Mouse (Mus musculus) heart, adult 2 months (tissue): ENCODE data around the gene Caskin1.

Experiments used
- CTCF ChIP-seq: fragments of 200-600 bp; IDR thresholded peaks from 2 replicates; pipeline ENCODE4 v1.8.1; 2022; ENCODE audit warnings: antibody characterized with exemption, mild to moderate bottlenecking, moderate library complexity
- EP300 ChIP-seq: fragments of 200-500 bp; IDR thresholded peaks from 2 replicates; pipeline ENCODE4 v1.6.1; 2011; ENCODE audit warnings: low read depth, low read length, control low read depth; ENCODE audit not compliant: insufficient read depth
- POLR2A ChIP-seq: fragments of 200-500 bp; IDR thresholded peaks from 2 replicates; pipeline ENCODE4 v1.6.1; 2011; ENCODE audit warnings: mild to moderate bottlenecking, low read depth, low read length, control low read depth; ENCODE audit not compliant: insufficient read depth

DNA sequence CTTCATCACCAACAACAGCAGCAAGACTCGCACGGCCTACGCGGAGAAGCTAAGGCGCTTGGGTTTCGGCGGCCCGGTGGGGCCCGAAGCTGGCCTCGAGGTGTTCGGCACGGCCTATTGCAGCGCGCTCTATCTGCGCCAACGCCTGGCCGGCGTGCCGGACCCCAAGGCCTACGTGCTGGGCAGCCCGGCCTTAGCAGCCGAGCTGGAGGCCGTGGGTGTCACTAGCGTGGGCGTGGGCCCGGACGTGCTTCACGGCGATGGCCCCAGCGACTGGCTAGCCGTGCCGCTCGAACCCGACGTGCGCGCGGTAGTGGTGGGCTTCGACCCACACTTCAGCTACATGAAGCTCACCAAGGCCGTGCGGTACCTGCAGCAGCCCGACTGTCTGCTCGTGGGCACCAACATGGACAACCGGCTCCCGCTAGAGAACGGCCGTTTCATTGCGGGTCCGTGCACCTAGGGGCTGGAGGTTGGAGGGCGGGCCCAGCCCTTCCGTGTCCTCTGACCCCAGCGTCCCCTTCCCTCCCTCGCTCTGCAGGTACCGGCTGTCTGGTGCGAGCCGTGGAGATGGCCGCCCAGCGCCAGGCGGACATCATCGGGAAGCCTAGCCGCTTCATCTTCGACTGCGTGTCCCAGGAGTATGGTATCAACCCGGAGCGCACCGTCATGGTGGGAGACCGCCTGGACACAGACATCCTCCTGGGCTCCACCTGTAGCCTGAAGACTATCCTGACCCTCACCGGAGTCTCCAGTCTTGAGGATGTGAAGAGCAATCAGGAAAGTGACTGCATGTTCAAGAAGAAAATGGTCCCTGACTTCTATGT lies 17.5 kb upstream of the Caskin1 start:
- TF ChIP-seq CTCF (no peak), POLR2A (no peak), EP300 (no peak)
